Mouse (Mus musculus): ENCODE data around the gene Serinc3. TPM values are rescaled to one million over a fixed set of nuclear protein-coding genes. Genes with fewer than 3 reads are reported as not detected.

Gene Serinc3
- total and polyA plus RNA-seq, 3 experiments = 345 to 611 (median 467) TPM

GRCm38 (mm10) chr2:163592084-163592483, 52.8 kb downstream of the Serinc3 start (continued):
- TF ChIP-seq GABPA (IDR thresholded peaks at IDR 0.05; ENCODE audit: insufficient replicate concordance, low read depth, low read length) = no peak
- no peak for TF ChIP-seq POLR2AphosphoS2 (IDR thresholded peaks at IDR 0.05; ENCODE audit: low read depth, low read length)
- TF ChIP-seq TBP (conservative IDR thresholded peaks at IDR 0.05; ENCODE audit: low read depth, low read length) = no peak
- no peak for TF ChIP-seq BHLHE40 (IDR thresholded peaks at IDR 0.05; ENCODE audit: low read depth, low read length)
- no peak for TF ChIP-seq EP300 (IDR thresholded peaks at IDR 0.05; ENCODE audit: low read length)
- 0 out of 2 replicates have a peak, but pooled peaks have one; percentile 22 for TF ChIP-seq ZNF384 (IDR thresholded peaks at IDR 0.05; ENCODE audit: low read depth, low read length)
- TF ChIP-seq POLR2A (IDR thresholded peaks at IDR 0.05; ENCODE audit: low read depth, low read length) = no peak
- TF ChIP-seq USF1 (IDR thresholded peaks at IDR 0.05; ENCODE audit: low read depth, low read length) = no peak
- TF ChIP-seq E2F4 (IDR thresholded peaks at IDR 0.05; ENCODE audit: insufficient replicate concordance, low read depth, low read length) = no peak
- TF ChIP-seq USF2 (conservative IDR thresholded peaks at IDR 0.05; ENCODE audit: low read depth, low read length) = no peak
- TF ChIP-seq NELFE (IDR thresholded peaks at IDR 0.05; ENCODE audit: low read depth, low read length) = no peak

GRCm38 (mm10) chr2:163590996-163591395, 53.9 kb downstream of the Serinc3 start:
- no peak overlapping the region for H3K9ac ChIP-seq (ENCODE audit: insufficient read depth, low read depth)
- H3K4me1 ChIP-seq (ENCODE audit: control insufficient read depth in 1 of 2, insufficient read depth in 2 of 2) = peaks cover 9 to 35% of the 10 kb centered on the region in 2 experiments
- peak; percentile 23 for DNase-seq (ENCODE audit: extremely low read depth)
- H3K79me2 ChIP-seq (replicated peaks; ENCODE audit: control insufficient read depth, extremely low read depth, insufficient read depth, poor library complexity, severe bottlenecking) = no peaks in the 10 kb centered on the region
- no peaks in the 10 kb centered on the region for H3K9me3 ChIP-seq (replicated peaks; ENCODE audit: low read length)
- no peak overlapping the region for H3K4me3 ChIP-seq (replicated peaks in 1 of 3; ENCODE audit: low read depth in 2 of 3, low read length in 2 of 3, poor library complexity in 1 of 3)
- H3K27me3 ChIP-seq (replicated peaks) = peaks cover 11% of the 10 kb centered on the region
- dilution Hi-C loops (cut with MboI; ENCODE audit: extremely low pct_ligation_motif_present, extremely low pct_unique_long_range_greater_than_20kb, low sequenced_read_pairs) = no loop called here
- H3K36me3 ChIP-seq (replicated peaks in 1 of 2; ENCODE audit: control insufficient read depth in 1 of 2, insufficient read depth in 1 of 2, low read length in 1 of 2) = no peaks in the 10 kb centered on the region
- H3K4me2 ChIP-seq (ENCODE audit: insufficient read depth, low read depth, poor library complexity, severe bottlenecking) = no peak overlapping the region
- in situ Hi-C loops (cut with MboI; ENCODE audit: low pct_ligation_motif_present, low pct_unique_long_range_greater_than_20kb, low sequenced_read_pairs) = loop anchor here (10.0 kb wide), 1 partner anchor 56 kb away; no protein-coding TSS in a partner anchor
- no peak for TF ChIP-seq POLR2AphosphoS2 (IDR thresholded peaks at IDR 0.05; ENCODE audit: low read depth, low read length)
- no peak for TF ChIP-seq PAX5 (IDR thresholded peaks at IDR 0.05; ENCODE audit: low read length)
- TF ChIP-seq HCFC1 (IDR thresholded peaks at IDR 0.05; ENCODE audit: low read depth, low read length) = no peak
- no peak for TF ChIP-seq TCF12 (IDR thresholded peaks at IDR 0.05; ENCODE audit: low read depth, low read length)
- no peak for TF ChIP-seq JUND (conservative IDR thresholded peaks at IDR 0.05; ENCODE audit: low read depth, low read length)
- TF ChIP-seq E2F4 (IDR thresholded peaks at IDR 0.05; ENCODE audit: insufficient replicate concordance, low read depth, low read length) = no peak
- TF ChIP-seq CHD1 (IDR thresholded peaks at IDR 0.05; ENCODE audit: low read depth, low read length) = no peak
- TF ChIP-seq ZC3H11A (IDR thresholded peaks at IDR 0.05; ENCODE audit: low read depth, low read length) = no peak
- TF ChIP-seq CHD2 (IDR thresholded peaks at IDR 0.05; ENCODE audit: low read length) = no peak
- no peak overlapping the region for H3K27ac ChIP-seq (ENCODE audit: insufficient read depth, low read depth)

GRCm38 (mm10) chr2:163590211-163590610, 54.7 kb downstream of the Serinc3 start:
- H3K36me3 ChIP-seq (replicated peaks in 1 of 2; ENCODE audit: control insufficient read depth in 1 of 2, insufficient read depth in 1 of 2, low read length in 1 of 2) = no peaks in the 10 kb centered on the region
- H3K9me3 ChIP-seq (replicated peaks; ENCODE audit: low read length) = no peaks in the 10 kb centered on the region
- in situ Hi-C loops (cut with MboI; ENCODE audit: low pct_ligation_motif_present, low pct_unique_long_range_greater_than_20kb, low sequenced_read_pairs) (loop anchor here (10.0 kb wide), 1 partner anchor 55 kb away; no protein-coding TSS in a partner anchor), dilution Hi-C loops (cut with MboI; ENCODE audit: extremely low pct_ligation_motif_present, extremely low pct_unique_long_range_greater_than_20kb, low sequenced_read_pairs) (no loop called here)
- H3K27me3 ChIP-seq (replicated peaks) = peaks cover 5% of the 10 kb centered on the region
- no peak overlapping the region for H3K4me3 ChIP-seq (replicated peaks in 1 of 3; ENCODE audit: low read depth in 2 of 3, low read length in 2 of 3, poor library complexity in 1 of 3)
- H3K4me1 ChIP-seq (ENCODE audit: control insufficient read depth in 1 of 2, insufficient read depth in 2 of 2) = peaks cover 9 to 35% of the 10 kb centered on the region in 2 experiments
- H3K79me2 ChIP-seq (replicated peaks; ENCODE audit: control insufficient read depth, extremely low read depth, insufficient read depth, poor library complexity, severe bottlenecking) = no peaks in the 10 kb centered on the region
- TF ChIP-seq EP300 (IDR thresholded peaks at IDR 0.05; ENCODE audit: low read length) (no peak), MAFK (IDR thresholded peaks at IDR 0.05; ENCODE audit: insufficient replicate concordance, low read length) (no peak), CTCF (conservative IDR thresholded peaks at IDR 0.05 in 1 of 2, IDR thresholded peaks at IDR 0.05 in 1 of 2; ENCODE audit: low read depth in 2 of 2, low read length in 2 of 2) (no peak), ETS1 (conservative IDR thresholded peaks at IDR 0.05; ENCODE audit: low read depth, low read length) (no peak), ZKSCAN1 (IDR thresholded peaks at IDR 0.05; ENCODE audit: borderline replicate concordance, low read depth, low read length) (no peak), JUN (IDR thresholded peaks at IDR 0.05; ENCODE audit: insufficient read depth, low read depth, low read length) (no peak), GABPA (IDR thresholded peaks at IDR 0.05; ENCODE audit: insufficient replicate concordance, low read depth, low read length) (no peak), ZNF384 (IDR thresholded peaks at IDR 0.05; ENCODE audit: low read depth, low read length) (no peak), IRF4 (IDR thresholded peaks at IDR 0.05; ENCODE audit: low read depth, low read length) (no peak), PAX5 (IDR thresholded peaks at IDR 0.05; ENCODE audit: low read length) (no peak), JUND (conservative IDR thresholded peaks at IDR 0.05; ENCODE audit: low read depth, low read length) (no peak)
- no peak overlapping the region for H3K27ac ChIP-seq (ENCODE audit: insufficient read depth, low read depth)
- no peak overlapping the region for H3K4me2 ChIP-seq (ENCODE audit: insufficient read depth, low read depth, poor library complexity, severe bottlenecking)
- no peak overlapping the region for H3K9ac ChIP-seq (ENCODE audit: insufficient read depth, low read depth)
- no peak for DNase-seq (ENCODE audit: extremely low read depth)

Measured in CH12.LX (cell line).